Mouse (Mus musculus): ENCODE data around the gene Polr2b.

GRCm38 (mm10) chr5:77359971-77360370 lies 50.0 kb downstream of the Polr2b start:
- TF ChIP-seq CTCF (IDR thresholded peaks at IDR 0.05; ENCODE audit: control insufficient read depth, insufficient read depth, insufficient replicate concordance, low read depth, low read length), result no peak
- no peak for TF ChIP-seq POLR2A (IDR thresholded peaks at IDR 0.05; ENCODE audit: control insufficient read depth, low read depth, low read length)
